Mouse (Mus musculus) cerebellum, postnatal 36 days (tissue): ENCODE results near the gene Srsf1.

Source experiments
- DNase-seq, 2 experiments: peaks; one replicate each; pipeline ENCODE4 v3.0.0; 2021 to 2022; ENCODE audit warnings: mixed read lengths in 2 of 2

The Srsf1 gene

GRCm38 (mm10) chr11:88046944-88047794 lies at the start of gene Srsf1:
TSS of gene Srsf1 (plus strand) at chr11:88047373.
- DNase-seq, result peak; percentile 98 to 99

GRCm38 (mm10) chr11:87999751-88000150 lies 47.4 kb upstream of the Srsf1 start:
- no peak for DNase-seq

- DNase-seq, result no peak
Measured at GRCm38 (mm10) chr11:88002738-88003137, 44.4 kb upstream of the Srsf1 start.

- no peak for DNase-seq
Measured at GRCm38 (mm10) chr11:88004123-88004522, 43.0 kb upstream of the Srsf1 start.

- DNase-seq, result no peak
Measured at GRCm38 (mm10) chr11:88008641-88009040, 38.5 kb upstream of the Srsf1 start.

- DNase-seq, result peak; percentile 49 to 55
Measured at GRCm38 (mm10) chr11:88009542-88010190, 37.5 kb upstream of the Srsf1 start.

GRCm38 (mm10) chr11:88011208-88011913 lies 35.8 kb upstream of the Srsf1 start:
- DNase-seq, result no peak

- DNase-seq, result no peak
Measured at GRCm38 (mm10) chr11:88011914-88012419, 35.2 kb upstream of the Srsf1 start.

GRCm38 (mm10) chr11:88012621-88013244 lies 34.4 kb upstream of the Srsf1 start:
- DNase-seq, result no peak

GRCm38 (mm10) chr11:88013632-88014031 lies 33.5 kb upstream of the Srsf1 start:
- no peak for DNase-seq

- DNase-seq, result no peak
Measured at GRCm38 (mm10) chr11:88015161-88015560, 32.0 kb upstream of the Srsf1 start.

- DNase-seq, result no peak
Measured at GRCm38 (mm10) chr11:88015795-88016194, 31.4 kb upstream of the Srsf1 start.

GRCm38 (mm10) chr11:88023933-88024332 lies 23.2 kb upstream of the Srsf1 start:
- no peak for DNase-seq

- DNase-seq, result no peak
Measured at GRCm38 (mm10) chr11:88027391-88028035, 19.7 kb upstream of the Srsf1 start.

GRCm38 (mm10) chr11:88028193-88028684 lies 18.9 kb upstream of the Srsf1 start:
- no peak for DNase-seq

- DNase-seq, result no peak
Measured at GRCm38 (mm10) chr11:88030219-88030618, 17.0 kb upstream of the Srsf1 start.

GRCm38 (mm10) chr11:88030836-88031235 lies 16.3 kb upstream of the Srsf1 start:
- DNase-seq, result no peak

GRCm38 (mm10) chr11:88031753-88032152 lies 15.4 kb upstream of the Srsf1 start:
- DNase-seq, result no peak

GRCm38 (mm10) chr11:88035970-88036369 lies 11.2 kb upstream of the Srsf1 start:
- no peak for DNase-seq

- no peak for DNase-seq
Measured at GRCm38 (mm10) chr11:88036761-88037251, 10.4 kb upstream of the Srsf1 start.

- no peak for DNase-seq
Measured at GRCm38 (mm10) chr11:88037386-88037785, 9.8 kb upstream of the Srsf1 start.

- DNase-seq, result no peak
Measured at GRCm38 (mm10) chr11:88039066-88039465, 8.1 kb upstream of the Srsf1 start.
